Mouse (Mus musculus) spleen, postnatal 36 days (tissue): ENCODE data around the gene Aif1.

Experiments used
- DNase-seq, 2 experiments: peaks; one replicate each; pipeline ENCODE4 v3.0.0; 2022; ENCODE audit warnings: low spot score in 2 of 2, mixed read lengths in 1 of 2

Gene Aif1

GRCm38 (mm10) chr17:35195631-35196320 lies 19.9 kb upstream of the Aif1 start:
- peak; percentile 88 for DNase-seq

GRCm38 (mm10) chr17:35194844-35195630 lies 19.2 kb upstream of the Aif1 start:
- peak in 1 of 2 experiments; percentile 62 for DNase-seq

- DNase-seq: peak; percentile 93 to 94
Observed at GRCm38 (mm10) chr17:35193881-35194843, 18.3 kb upstream of the Aif1 start, which contains the start of gene Ltb. Gene Ltb (plus strand): TSS chr17:35194439.

GRCm38 (mm10) chr17:35192924-35193323 lies 17.1 kb upstream of the Aif1 start:
- DNase-seq: no peak

GRCm38 (mm10) chr17:35191723-35192122 lies 15.9 kb upstream of the Aif1 start:
- no peak for DNase-seq

- DNase-seq: peak; percentile 69 to 74
Observed at GRCm38 (mm10) chr17:35190096-35190495, 14.2 kb upstream of the Aif1 start.

- DNase-seq: peak; percentile 65 to 76
Observed at GRCm38 (mm10) chr17:35189186-35189585, 13.3 kb upstream of the Aif1 start.

- peak in 1 of 2 experiments; percentile 51 for DNase-seq
Observed at GRCm38 (mm10) chr17:35187959-35188610, 12.2 kb upstream of the Aif1 start, which contains the start of gene Lst1. Gene Lst1 (minus strand): TSS chr17:35188439.

- DNase-seq: no peak
Observed at GRCm38 (mm10) chr17:35187345-35187744, 11.5 kb upstream of the Aif1 start.

GRCm38 (mm10) chr17:35186681-35187080 lies 10.8 kb upstream of the Aif1 start:
- peak; percentile 84 to 86 for DNase-seq

- peak; percentile 82 to 91 for DNase-seq
Observed at GRCm38 (mm10) chr17:35185639-35186611, 10.1 kb upstream of the Aif1 start.

GRCm38 (mm10) chr17:35180093-35180492 lies 4.2 kb upstream of the Aif1 start:
- DNase-seq: no peak

- peak; percentile 74 to 77 for DNase-seq
Observed at GRCm38 (mm10) chr17:35178528-35178927, 2.7 kb upstream of the Aif1 start.

GRCm38 (mm10) chr17:35175382-35175781 lies 486 bp downstream of the Aif1 start:
- DNase-seq: peak; percentile 62 to 68

- DNase-seq: no peak
Observed at GRCm38 (mm10) chr17:35174201-35174977, 1.5 kb downstream of the Aif1 start.

- peak; percentile 70 to 75 for DNase-seq
Observed at GRCm38 (mm10) chr17:35173329-35173728, 2.5 kb downstream of the Aif1 start.

GRCm38 (mm10) chr17:35172445-35173234 lies 3.2 kb downstream of the Aif1 start:
- peak in 1 of 2 experiments; percentile 31 for DNase-seq

GRCm38 (mm10) chr17:35168541-35169207 lies 7.2 kb downstream of the Aif1 start:
- DNase-seq: peak in 1 of 2 experiments; percentile 58
